Mouse (Mus musculus) midbrain, embryonic 13.5 days (tissue): Measurements from ENCODE around the gene Tmem229a. TPM values are rescaled to one million over a fixed set of nuclear protein-coding genes. Genes with fewer than 3 reads are reported as not detected.

Experiments
- ATAC-seq: fragments of 200-750 bp; cut with Nextera tagmentation; 2 replicates; pipeline ENCODE4 v1.8.0; 2017; ENCODE audit warnings: mild to moderate bottlenecking, moderate TSS enrichment, moderate library complexity
- H3K27ac ChIP-seq: fragments of 300-500 bp; sonication (generic); 2 replicates; pipeline ENCODE4 v1.5.1; 2015; ENCODE audit warnings: inconsistent platforms, mild to moderate bottlenecking, moderate library complexity
- H3K27me3 ChIP-seq: fragments of 300-500 bp; sonication (generic); 2 replicates; pipeline ENCODE4 v1.6.1; 2015; ENCODE audit warnings: mild to moderate bottlenecking, inconsistent platforms
- H3K36me3 ChIP-seq: fragments of 300-500 bp; sonication (generic); 2 replicates; pipeline ENCODE4 v1.6.1; 2015; ENCODE audit warnings: mild to moderate bottlenecking, inconsistent platforms
- H3K4me1 ChIP-seq: fragments of 300-500 bp; sonication (generic); replicated peaks from 2 replicates; pipeline ENCODE4 v1.6.1; 2015; ENCODE audit warnings: inconsistent platforms
- H3K4me2 ChIP-seq: fragments of 300-500 bp; sonication (generic); replicated peaks from 2 replicates; pipeline ENCODE4 v1.6.1; 2015; ENCODE audit warnings: moderate library complexity, mild to moderate bottlenecking, inconsistent platforms
- H3K4me3 ChIP-seq: fragments of 300-500 bp; sonication (generic); replicated peaks from 2 replicates; pipeline ENCODE4 v1.5.1; 2015; ENCODE audit warnings: mild to moderate bottlenecking, inconsistent platforms
- H3K9ac ChIP-seq: fragments of 300-500 bp; sonication (generic); replicated peaks from 2 replicates; pipeline ENCODE4 v1.6.1; 2015; ENCODE audit warnings: mild to moderate bottlenecking, inconsistent platforms
- H3K9me3 ChIP-seq: fragments of 300-500 bp; sonication (generic); 2 replicates; pipeline ENCODE4 v1.6.1; 2016; ENCODE audit warnings: mild to moderate bottlenecking, inconsistent platforms
- WGBS: fragments of 180-500 bp; shearing (Covaris S2); methylation state at CpG from one replicate; pipeline ENCODE4 v1.1.7; 2015; 5-methylcytosine and 5-hydroxymethylcytosine counted together
- polyA plus RNA-seq: library from polyadenylated mRNA; unstranded; fragments of >200 nt; fragmentation: Nextera tagmentation; extraction: Ambion mirVana; gene quantifications from 2 replicates; pipeline ENCODE4 v1.2.1, GENCODE M21; 2015

Tmem229a gene
- polyA plus RNA-seq, 1 experiment from 2014 or later = 1.6 TPM

DNA sequence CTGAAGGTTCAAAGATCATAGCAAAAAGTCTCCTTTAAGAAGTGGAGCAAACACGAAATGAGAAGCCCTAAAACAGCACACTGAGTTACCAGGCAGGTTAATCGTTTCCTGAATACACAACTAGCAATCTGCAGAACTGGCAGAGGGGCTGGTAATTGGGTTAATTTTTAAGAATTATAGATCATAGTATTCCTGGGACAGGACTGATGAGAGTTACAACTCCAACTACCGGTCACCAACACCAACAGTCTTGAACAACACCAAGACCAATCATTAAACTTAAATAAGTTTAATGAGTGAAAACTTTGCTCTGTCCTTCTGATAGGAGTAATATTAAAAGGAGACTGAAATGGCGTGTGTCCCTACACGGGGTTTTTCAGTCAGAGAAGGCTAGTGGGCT is 3.8 kb downstream of the Tmem229a start:
- no peaks in the 10 kb centered on the region for H3K9me3 ChIP-seq
- H3K4me3 ChIP-seq = no peak overlapping the region
- H3K27me3 ChIP-seq = peaks cover 7% of the 10 kb centered on the region; the same call in 1 of the 2 replicates
- peaks cover 5% of the 10 kb centered on the region for H3K4me1 ChIP-seq
- H3K4me2 ChIP-seq = no peak overlapping the region
- no peak for ATAC-seq
- no peak overlapping the region for H3K27ac ChIP-seq
- 86% methylated on average over 5 of the region's 5 CpGs for WGBS
- no peak overlapping the region for H3K9ac ChIP-seq
- no peaks in the 10 kb centered on the region for H3K36me3 ChIP-seq

DNA sequence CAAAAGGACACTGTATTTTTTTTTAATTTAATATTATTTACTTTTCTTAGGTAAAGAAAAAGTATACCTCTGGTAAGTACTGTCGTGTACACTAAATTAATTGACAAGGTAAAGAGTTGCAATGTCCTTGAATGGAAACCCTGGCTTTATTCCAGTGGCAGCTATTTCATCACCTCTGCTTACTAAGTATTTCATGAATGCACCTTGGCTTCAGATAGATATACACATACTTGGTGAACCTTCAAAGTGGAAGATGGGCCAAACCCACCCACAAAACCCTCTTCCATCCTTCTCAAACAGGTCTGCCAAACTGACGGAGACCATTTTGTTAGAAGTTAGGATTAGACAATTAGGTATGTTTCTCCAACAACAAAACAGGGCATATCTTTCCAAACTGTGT is 5.4 kb downstream of the Tmem229a start:
- no peak for ATAC-seq
- Histone ChIP-seq H3K4me3 (no peak overlapping the region), H3K36me3 (no peaks in the 10 kb centered on the region), H3K27me3 (peaks cover 7% of the 10 kb centered on the region; the same call in 1 of the 2 replicates), H3K4me1 (peaks cover 5% of the 10 kb centered on the region), H3K27ac (no peak overlapping the region), H3K9me3 (no peaks in the 10 kb centered on the region), H3K9ac (no peak overlapping the region), H3K4me2 (no peak overlapping the region)
- WGBS = 88% methylated on average over 2 of the region's 2 CpGs

DNA sequence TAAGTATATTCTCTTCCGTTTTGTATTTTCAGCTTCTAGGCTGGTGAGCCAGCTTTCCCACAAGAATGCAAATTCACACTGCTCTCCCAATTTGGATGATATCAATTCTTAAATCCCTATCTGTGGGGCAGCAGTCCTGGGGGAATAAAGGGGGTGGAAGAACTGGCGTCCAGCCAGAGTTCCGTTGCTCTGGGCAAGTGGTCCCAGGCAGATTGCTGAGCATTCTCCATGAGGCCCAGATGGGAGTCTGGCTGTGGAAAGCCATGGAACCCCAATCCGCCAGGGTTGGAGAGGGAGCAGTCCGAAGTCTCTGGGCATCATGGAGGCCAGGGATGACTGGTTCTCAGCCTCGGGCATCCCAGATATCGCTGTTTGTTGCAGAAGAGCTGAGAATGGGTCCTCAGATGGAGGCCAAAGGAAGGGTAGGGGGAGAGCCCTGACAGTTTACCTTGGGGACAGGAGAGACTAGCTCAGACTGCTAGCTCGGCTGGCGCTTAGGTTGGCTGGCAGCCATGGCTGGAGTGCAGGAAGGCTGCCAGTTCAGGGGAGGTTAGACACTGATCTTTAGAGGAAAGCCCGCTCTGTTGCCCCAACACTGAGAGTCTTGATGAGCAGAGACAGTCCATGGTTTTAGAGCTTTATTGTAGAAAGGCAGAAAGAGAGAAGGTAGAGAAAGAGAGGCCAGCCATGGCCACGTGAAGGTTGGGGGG is 30.9 kb downstream of the Tmem229a start:
- H3K4me1 ChIP-seq = no peaks in the 10 kb centered on the region
- H3K27me3 ChIP-seq = no peaks in the 10 kb centered on the region
- ATAC-seq = no peak
- no peak overlapping the region for H3K4me3 ChIP-seq
- WGBS = 94% methylated on average over 11 of the region's 11 CpGs
- H3K36me3 ChIP-seq = no peaks in the 10 kb centered on the region
- H3K9ac ChIP-seq = no peak overlapping the region
- H3K9me3 ChIP-seq = no peaks in the 10 kb centered on the region; the same call in 1 of the 2 replicates
- no peak overlapping the region for H3K27ac ChIP-seq
- H3K4me2 ChIP-seq = no peak overlapping the region

DNA sequence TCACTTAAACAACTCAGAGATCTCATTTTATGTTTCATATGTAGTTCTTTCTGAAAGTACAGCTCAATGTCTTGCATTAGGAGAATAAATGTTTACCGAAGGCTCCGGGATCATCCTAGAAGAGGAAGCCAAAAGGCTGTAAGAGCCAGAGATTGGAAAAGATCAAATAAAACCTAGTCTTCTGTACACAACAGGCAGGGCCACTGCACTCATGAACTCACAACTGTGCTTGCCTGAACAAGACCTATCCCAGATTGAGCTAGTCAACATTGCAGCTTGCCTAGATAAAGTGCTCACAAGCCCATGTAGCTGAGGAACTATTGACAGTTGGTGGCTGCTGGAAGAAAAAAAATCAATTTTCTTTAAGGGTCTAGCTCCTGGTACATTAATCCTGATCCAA is 42.5 kb downstream of the Tmem229a start:
- Histone ChIP-seq H3K4me3 (no peak overlapping the region), H3K4me1 (no peaks in the 10 kb centered on the region), H3K9me3 (no peaks in the 10 kb centered on the region), H3K27me3 (no peaks in the 10 kb centered on the region), H3K36me3 (no peaks in the 10 kb centered on the region), H3K4me2 (no peak overlapping the region), H3K27ac (no peak overlapping the region), H3K9ac (no peak overlapping the region)
- no peak for ATAC-seq
- 94% methylated on average over 2 of the region's 2 CpGs for WGBS

DNA sequence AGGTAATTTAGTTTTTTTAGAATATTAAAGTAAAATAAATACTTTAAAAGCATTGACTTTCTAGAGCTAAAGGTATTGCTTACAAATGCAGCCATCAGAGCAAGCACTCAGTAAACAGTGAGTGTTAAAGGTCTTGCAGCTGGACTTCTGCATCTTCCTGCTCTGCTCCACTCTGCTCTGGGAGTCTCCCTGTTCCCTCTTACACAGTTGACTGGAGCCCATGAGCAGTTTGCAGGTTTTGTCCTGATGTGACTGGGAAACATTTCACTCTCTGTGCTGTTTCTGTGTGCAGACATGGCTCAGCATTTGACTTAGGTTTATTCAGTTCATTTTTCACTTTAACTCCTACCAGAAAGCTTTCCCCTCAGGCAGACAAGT is 45.4 kb downstream of the Tmem229a start:
- Histone ChIP-seq H3K4me1 (no peaks in the 10 kb centered on the region), H3K27ac (no peak overlapping the region), H3K4me2 (no peak overlapping the region), H3K9me3 (no peaks in the 10 kb centered on the region), H3K4me3 (no peak overlapping the region), H3K36me3 (no peaks in the 10 kb centered on the region), H3K27me3 (no peaks in the 10 kb centered on the region), H3K9ac (no peak overlapping the region)
- ATAC-seq = no peak

DNA sequence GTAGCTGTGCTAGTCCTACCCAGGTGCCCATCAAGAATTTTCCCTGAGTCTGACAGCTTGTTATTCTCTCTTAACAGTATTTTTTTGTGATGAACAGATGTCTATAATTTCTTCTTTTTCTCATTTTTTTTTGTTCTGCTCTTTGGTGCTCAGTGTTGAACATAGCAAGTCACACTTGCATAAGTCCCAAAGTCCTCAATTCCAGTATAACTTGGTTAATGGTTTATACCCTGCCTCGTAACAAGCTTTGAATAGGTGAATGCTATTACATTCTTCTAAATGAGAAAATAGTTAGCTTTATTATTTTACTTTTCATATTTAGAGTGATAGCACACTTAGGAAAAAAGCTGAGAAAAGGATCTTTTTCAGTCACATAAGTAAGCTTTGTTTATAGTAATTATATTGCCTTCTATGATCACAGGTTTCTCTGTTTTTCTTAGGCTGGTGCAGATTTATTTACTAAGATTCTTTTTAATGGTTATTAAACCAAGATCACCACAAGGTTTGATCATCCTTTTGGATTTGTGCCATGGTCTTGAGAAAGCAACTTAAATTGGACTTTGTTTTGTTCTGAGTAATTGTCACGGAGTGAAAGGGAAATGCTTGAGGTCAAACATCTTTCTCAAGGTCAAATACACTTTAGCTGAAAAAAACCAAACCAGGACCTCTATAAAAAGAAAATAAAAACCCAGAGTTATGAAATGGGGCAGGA is 45.9 kb downstream of the Tmem229a start:
- Histone ChIP-seq H3K36me3 (no peaks in the 10 kb centered on the region), H3K4me3 (no peak overlapping the region), H3K27ac (no peak overlapping the region), H3K9me3 (no peaks in the 10 kb centered on the region), H3K4me2 (no peak overlapping the region), H3K27me3 (no peaks in the 10 kb centered on the region), H3K4me1 (no peaks in the 10 kb centered on the region), H3K9ac (no peak overlapping the region)
- no peak for ATAC-seq
- WGBS = 85% methylated on average over 2 of the region's 2 CpGs

DNA sequence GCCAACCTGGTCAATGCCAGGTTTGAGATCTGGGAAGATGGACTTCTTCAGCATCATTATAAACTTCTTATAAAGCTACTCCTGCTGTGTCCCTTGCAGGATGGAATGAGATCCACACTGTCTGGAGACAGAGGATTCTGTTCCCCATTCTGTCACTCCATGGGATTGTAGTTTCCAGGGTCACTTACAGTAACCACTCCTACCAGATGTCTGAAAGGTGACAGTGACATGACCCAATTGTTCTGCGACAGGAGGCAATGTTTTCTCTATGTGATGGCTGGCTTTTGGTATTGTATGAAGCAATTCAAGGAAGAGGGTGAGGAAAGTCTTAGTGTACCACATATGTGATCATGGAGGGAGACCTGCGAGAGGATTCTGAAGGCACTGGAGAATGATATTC is 48.3 kb downstream of the Tmem229a start:
- H3K27me3 ChIP-seq = no peaks in the 10 kb centered on the region
- no peak overlapping the region for H3K9ac ChIP-seq
- WGBS = 90% methylated on average over 2 of the region's 2 CpGs
- H3K9me3 ChIP-seq = no peaks in the 10 kb centered on the region
- H3K4me3 ChIP-seq = no peak overlapping the region
- H3K4me1 ChIP-seq = no peaks in the 10 kb centered on the region
- no peak overlapping the region for H3K27ac ChIP-seq
- no peak for ATAC-seq
- no peak overlapping the region for H3K4me2 ChIP-seq
- no peaks in the 10 kb centered on the region for H3K36me3 ChIP-seq

DNA sequence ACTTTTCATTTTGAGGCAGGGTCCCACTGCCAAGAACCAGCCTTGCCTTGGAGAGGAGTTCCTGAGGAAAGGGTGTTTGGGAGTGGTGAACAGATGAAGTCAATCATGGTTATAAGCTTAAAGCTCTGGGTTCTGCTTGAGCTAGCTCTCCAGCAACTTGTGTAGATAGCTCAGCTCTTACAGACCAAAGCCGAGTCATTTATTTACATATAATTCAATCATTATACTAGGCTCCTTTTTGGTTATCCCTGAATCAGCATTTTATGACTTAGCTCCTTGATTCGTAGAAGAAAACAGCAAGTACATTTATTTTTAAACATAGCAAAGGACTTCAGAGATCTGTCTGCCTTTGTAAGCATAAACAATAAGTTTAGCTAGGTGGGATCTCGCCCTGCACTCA is 51.0 kb downstream of the Tmem229a start:
- Histone ChIP-seq H3K9ac (no peak overlapping the region), H3K9me3 (no peaks in the 10 kb centered on the region), H3K4me1 (no peaks in the 10 kb centered on the region), H3K4me3 (no peak overlapping the region), H3K27me3 (no peaks in the 10 kb centered on the region), H3K27ac (no peak overlapping the region), H3K36me3 (no peaks in the 10 kb centered on the region), H3K4me2 (no peak overlapping the region)
- WGBS = 87% methylated on average over 3 of the region's 3 CpGs
- ATAC-seq = no peak

Other genes with a start within 250 kb of the Tmem229a start
- not detected in 2 replicates for gene Hyal6, start 223.1 kb downstream of the Tmem229a start, polyA plus RNA-seq
- gene Hyal4, start 208.0 kb downstream of the Tmem229a start, polyA plus RNA-seq = not detected in 2 replicates
- not detected in 2 replicates for gene Spam1, start 165.1 kb downstream of the Tmem229a start, polyA plus RNA-seq
- gene Hyal5, start 98.3 kb downstream of the Tmem229a start, polyA plus RNA-seq = not detected in 2 replicates